Mouse (Mus musculus): ENCODE measurements around the gene Tacstd2. TPM values are rescaled to one million over a fixed set of nuclear protein-coding genes. Genes with fewer than 3 reads are reported as not detected.
A peak's percentile ranks its signal among the peaks of the same experiment; 100 is the strongest.

Tacstd2 gene
- polyA plus RNA-seq (2016; fragmentation: Nextera tagmentation; extraction: Ambion mirVana) = 0.41 and 0.55 TPM in 2 replicates

GRCm38 (mm10) chr6:67535777-67536054 is at the start of gene Tacstd2:
Tacstd2 (minus strand) TSS chr6:67535796.
- Histone ChIP-seq H3K9ac (no peak within 1 kb of the TSS), H3K27me3 (replicated peaks) (peaks cover 60% of the 10 kb centered on the region), H3K4me2 (peak within 1 kb of the TSS; percentile 59), H3K27ac (no peak within 1 kb of the TSS), H3K9me3 (replicated peaks) (no peaks in the 10 kb centered on the region), H3K36me3 (no peaks in the 10 kb centered on the region), H3K4me3 (peak within 1 kb of the TSS; percentile 36), H3K4me1 (0 out of 2 replicates have a peak, but pooled peaks cover 5% of the 10 kb centered on the region)
- ATAC-seq = no peak
- 14% methylated on average over 8 of the region's 8 CpGs for WGBS (ENCODE audit: insufficient replicate concordance)

GRCm38 (mm10) chr6:67566270-67566669 is 30.7 kb upstream of the Tacstd2 start:
- H3K4me2 ChIP-seq = no peak overlapping the region
- H3K4me3 ChIP-seq = no peak overlapping the region
- WGBS (ENCODE audit: insufficient replicate concordance) = 60% methylated on average over 3 of the region's 3 CpGs
- no peaks in the 10 kb centered on the region for H3K9me3 ChIP-seq (replicated peaks)
- no peak overlapping the region for H3K27ac ChIP-seq
- no peak overlapping the region for H3K9ac ChIP-seq
- no peaks in the 10 kb centered on the region for H3K4me1 ChIP-seq
- H3K27me3 ChIP-seq (replicated peaks) = no peaks in the 10 kb centered on the region
- ATAC-seq = no peak
- H3K36me3 ChIP-seq = no peaks in the 10 kb centered on the region

- no peaks in the 10 kb centered on the region for H3K9me3 ChIP-seq (replicated peaks)
- no peak overlapping the region for H3K4me3 ChIP-seq
- ATAC-seq = no peak
- no peak overlapping the region for H3K9ac ChIP-seq
- H3K36me3 ChIP-seq = no peaks in the 10 kb centered on the region
- H3K27ac ChIP-seq = no peak overlapping the region
- no peaks in the 10 kb centered on the region for H3K4me1 ChIP-seq
- no peaks in the 10 kb centered on the region for H3K27me3 ChIP-seq (replicated peaks)
- H3K4me2 ChIP-seq = no peak overlapping the region
Measured at GRCm38 (mm10) chr6:67555376-67555775, 19.8 kb upstream of the Tacstd2 start.

GRCm38 (mm10) chr6:67549550-67549949 is 14.0 kb upstream of the Tacstd2 start:
- H3K36me3 ChIP-seq = no peaks in the 10 kb centered on the region
- H3K27me3 ChIP-seq (replicated peaks) = no peaks in the 10 kb centered on the region
- H3K4me3 ChIP-seq = no peak overlapping the region
- ATAC-seq = no peak
- H3K9me3 ChIP-seq (replicated peaks) = no peaks in the 10 kb centered on the region
- no peak overlapping the region for H3K4me2 ChIP-seq
- H3K4me1 ChIP-seq = no peaks in the 10 kb centered on the region
- H3K27ac ChIP-seq = no peak overlapping the region
- H3K9ac ChIP-seq = no peak overlapping the region
- WGBS (ENCODE audit: insufficient replicate concordance) = 7% methylated on average over 1 of the region's 1 CpGs

- peak overlapping the region; percentile 36 for H3K4me3 ChIP-seq
- H3K36me3 ChIP-seq = no peaks in the 10 kb centered on the region
- H3K4me2 ChIP-seq = peak overlapping the region; percentile 59
- ATAC-seq = peak; percentile 51; the same call in 1 of the 2 replicates
- H3K9ac ChIP-seq = no peak overlapping the region
- H3K27ac ChIP-seq = no peak overlapping the region
- H3K4me1 ChIP-seq = 0 out of 2 replicates have a peak, but pooled peaks cover 5% of the 10 kb centered on the region
- WGBS (ENCODE audit: insufficient replicate concordance) = 2% methylated on average over 62 of the region's 62 CpGs
- peaks cover 60% of the 10 kb centered on the region for H3K27me3 ChIP-seq (replicated peaks)
- no peaks in the 10 kb centered on the region for H3K9me3 ChIP-seq (replicated peaks)
Measured at GRCm38 (mm10) chr6:67535005-67535776, 405 bp downstream of the Tacstd2 start.

- 0 out of 2 replicates have a peak, but pooled peaks cover 5% of the 10 kb centered on the region for H3K4me1 ChIP-seq
- peaks cover 60% of the 10 kb centered on the region for H3K27me3 ChIP-seq (replicated peaks)
- ATAC-seq = no peak
- peak overlapping the region; percentile 59 for H3K4me2 ChIP-seq
- 8% methylated on average over 31 of the region's 31 CpGs for WGBS (ENCODE audit: insufficient replicate concordance)
- no peak overlapping the region for H3K9ac ChIP-seq
- no peaks in the 10 kb centered on the region for H3K9me3 ChIP-seq (replicated peaks)
- H3K36me3 ChIP-seq = no peaks in the 10 kb centered on the region
- H3K4me3 ChIP-seq = peak overlapping the region; percentile 36
- no peak overlapping the region for H3K27ac ChIP-seq
Measured at GRCm38 (mm10) chr6:67534191-67535004, 1.2 kb downstream of the Tacstd2 start.

- Histone ChIP-seq H3K27ac (no peak overlapping the region), H3K4me3 (peak overlapping the region; percentile 18; the same call in 1 of the 2 replicates), H3K4me2 (peak overlapping the region; percentile 48), H3K9me3 (replicated peaks) (no peaks in the 10 kb centered on the region), H3K27me3 (replicated peaks) (peaks cover 60% of the 10 kb centered on the region), H3K9ac (no peak overlapping the region), H3K36me3 (no peaks in the 10 kb centered on the region), H3K4me1 (0 out of 2 replicates have a peak, but pooled peaks cover 5% of the 10 kb centered on the region)
- WGBS (ENCODE audit: insufficient replicate concordance) = 5% methylated on average over 29 of the region's 29 CpGs
- ATAC-seq = peak; percentile 54
Measured at GRCm38 (mm10) chr6:67532665-67533440, 2.7 kb downstream of the Tacstd2 start.

- Histone ChIP-seq H3K4me3 (no peak overlapping the region), H3K9ac (no peak overlapping the region), H3K27ac (no peak overlapping the region), H3K4me2 (no peak overlapping the region), H3K36me3 (no peaks in the 10 kb centered on the region), H3K9me3 (replicated peaks) (no peaks in the 10 kb centered on the region), H3K27me3 (replicated peaks) (peaks cover 56% of the 10 kb centered on the region), H3K4me1 (0 out of 2 replicates have a peak, but pooled peaks cover 5% of the 10 kb centered on the region)
- WGBS (ENCODE audit: insufficient replicate concordance) = 35% methylated on average over 7 of the region's 7 CpGs
- ATAC-seq = no peak
Measured at GRCm38 (mm10) chr6:67531822-67532162, 3.8 kb downstream of the Tacstd2 start.

GRCm38 (mm10) chr6:67530992-67531821 is 4.4 kb downstream of the Tacstd2 start:
- Histone ChIP-seq H3K9me3 (replicated peaks) (no peaks in the 10 kb centered on the region), H3K4me1 (0 out of 2 replicates have a peak, but pooled peaks cover 5% of the 10 kb centered on the region), H3K4me3 (no peak overlapping the region), H3K9ac (no peak overlapping the region), H3K4me2 (no peak overlapping the region), H3K27me3 (replicated peaks) (peaks cover 51% of the 10 kb centered on the region), H3K36me3 (no peaks in the 10 kb centered on the region), H3K27ac (no peak overlapping the region)
- no peak for ATAC-seq
- 32% methylated on average over 9 of the region's 9 CpGs for WGBS (ENCODE audit: insufficient replicate concordance)

GRCm38 (mm10) chr6:67526356-67526755 is 9.2 kb downstream of the Tacstd2 start:
- WGBS (ENCODE audit: insufficient replicate concordance) = 59% methylated on average over 5 of the region's 5 CpGs

GRCm38 (mm10) chr6:67510752-67511151 is 24.8 kb downstream of the Tacstd2 start:
- no peak overlapping the region for H3K4me3 ChIP-seq
- no peaks in the 10 kb centered on the region for H3K27me3 ChIP-seq (replicated peaks)
- H3K4me1 ChIP-seq = no peaks in the 10 kb centered on the region
- no peak overlapping the region for H3K9ac ChIP-seq
- H3K4me2 ChIP-seq = no peak overlapping the region
- no peak overlapping the region for H3K27ac ChIP-seq
- ATAC-seq = no peak
- no peaks in the 10 kb centered on the region for H3K9me3 ChIP-seq (replicated peaks)
- no peaks in the 10 kb centered on the region for H3K36me3 ChIP-seq

More at GRCm38 (mm10) chr6:67526356-67526755, 9.2 kb downstream of the Tacstd2 start:
- Histone ChIP-seq H3K9ac (no peak overlapping the region), H3K27me3 (replicated peaks) (peaks cover 2% of the 10 kb centered on the region), H3K4me3 (no peak overlapping the region), H3K4me1 (no peaks in the 10 kb centered on the region), H3K36me3 (no peaks in the 10 kb centered on the region), H3K27ac (no peak overlapping the region), H3K9me3 (replicated peaks) (no peaks in the 10 kb centered on the region), H3K4me2 (no peak overlapping the region)
- ATAC-seq = no peak

Measured in liver, embryonic 12.5 days (tissue).